Mouse (Mus musculus) CD8-positive naive resting alpha-beta T cell, adult 2 months (primary cell): ENCODE measurements around the gene Cask.

ENCODE experiments used
- DNase-seq, 2 experiments: peaks; one replicate each; pipeline ENCODE4 v3.0.0; 2022; ENCODE audit warnings: low read depth in 2 of 2, low spot score in 2 of 2

Cask gene

GRCm38 (mm10) chrX:13475382-13475781 lies 375.8 kb downstream of the Cask start:
- no peak for DNase-seq

- DNase-seq = no peak
These were observed 378.4 kb downstream of the Cask start for GRCm38 (mm10) chrX:13472751-13473225.

GRCm38 (mm10) chrX:13471925-13472324 lies 379.2 kb downstream of the Cask start:
- DNase-seq = no peak

GRCm38 (mm10) chrX:13469160-13470116 lies 381.7 kb downstream of the Cask start:
- no peak for DNase-seq

GRCm38 (mm10) chrX:13467121-13467571 lies 384.0 kb downstream of the Cask start:
- DNase-seq = no peak
